Mouse (Mus musculus) spleen, adult 12 weeks (tissue): ENCODE data around the gene C3.

Experiments used
- DNase-seq: peaks from one replicate; pipeline ENCODE4 v3.0.0; 2022; ENCODE audit warnings: low spot score

C3 gene

GRCm38 (mm10) chr17:57228014-57228413 is at the start of gene C3:
Gene C3 (minus strand): TSS chr17:57228136.
- no peak for DNase-seq

DNA sequence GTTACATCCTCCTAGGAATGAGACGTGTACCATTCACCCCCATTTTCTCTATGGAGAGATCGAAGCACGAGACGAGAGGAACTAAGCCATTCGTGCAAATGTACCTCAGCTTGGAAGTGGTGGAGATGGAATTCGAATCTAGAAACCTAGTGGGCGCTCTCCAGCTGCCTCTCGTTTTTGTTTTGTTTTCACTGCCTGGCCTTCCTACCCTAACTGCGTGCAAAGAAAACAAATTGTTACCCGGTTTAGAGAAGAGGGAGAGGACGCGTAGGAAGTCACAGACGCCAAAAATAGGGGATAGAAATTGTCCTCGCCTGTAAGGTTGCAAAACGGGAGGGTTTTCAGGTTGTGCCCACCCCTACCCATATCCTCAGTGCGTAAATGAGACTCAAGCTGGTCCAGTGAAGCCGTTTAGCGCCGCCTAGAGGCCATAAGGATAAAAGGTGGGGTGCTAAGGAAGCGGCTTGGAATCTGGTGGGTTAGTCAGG is 48.7 kb upstream of the C3 start:
- DNase-seq: peak; percentile 46

- no peak for DNase-seq
Observed at GRCm38 (mm10) chr17:57275997-57276351, 48.0 kb upstream of the C3 start.

DNA sequence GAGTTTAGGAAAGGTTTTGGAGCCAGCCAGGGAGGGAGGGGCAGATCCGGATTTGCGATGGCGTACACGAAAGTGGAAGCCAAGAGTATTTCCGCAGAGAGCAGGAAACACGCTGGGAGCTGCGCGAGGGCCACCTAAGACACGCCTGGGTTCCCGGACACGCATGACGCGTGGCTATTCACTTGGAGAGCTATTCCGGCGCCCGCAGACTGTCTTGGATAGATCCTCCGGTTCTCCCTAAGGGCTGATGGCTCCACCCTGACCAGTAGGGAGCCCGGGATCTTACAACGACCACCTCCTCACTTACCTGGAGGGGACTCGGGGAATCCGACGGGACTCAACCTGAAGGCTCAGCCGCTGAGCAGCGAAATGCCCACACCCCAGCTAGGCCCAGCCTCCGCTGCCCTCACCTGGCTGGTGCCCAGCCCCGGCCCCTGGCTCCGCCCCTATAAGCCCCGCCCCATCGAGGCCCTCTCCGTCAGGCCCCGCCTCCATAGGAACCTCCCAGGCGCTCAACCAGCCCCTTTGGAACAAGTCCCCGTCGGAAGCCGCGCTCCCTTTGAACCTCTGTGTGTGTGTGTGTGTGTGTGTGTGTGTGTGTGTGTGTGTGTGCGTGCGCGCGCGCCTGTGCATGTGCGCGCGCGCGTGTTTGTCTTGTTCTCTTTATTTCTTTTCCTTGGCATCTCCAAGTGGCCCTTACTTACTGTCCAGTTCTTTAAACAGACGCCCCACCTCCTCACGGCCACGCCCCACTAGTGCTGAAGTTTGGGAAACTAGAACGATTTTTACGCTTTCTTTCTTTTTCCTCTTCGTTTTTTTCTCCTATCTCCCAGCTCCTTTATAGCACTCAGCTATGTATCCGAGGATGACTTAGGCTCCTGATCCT is 47.4 kb upstream of the C3 start:
- peak; percentile 67 for DNase-seq

DNA sequence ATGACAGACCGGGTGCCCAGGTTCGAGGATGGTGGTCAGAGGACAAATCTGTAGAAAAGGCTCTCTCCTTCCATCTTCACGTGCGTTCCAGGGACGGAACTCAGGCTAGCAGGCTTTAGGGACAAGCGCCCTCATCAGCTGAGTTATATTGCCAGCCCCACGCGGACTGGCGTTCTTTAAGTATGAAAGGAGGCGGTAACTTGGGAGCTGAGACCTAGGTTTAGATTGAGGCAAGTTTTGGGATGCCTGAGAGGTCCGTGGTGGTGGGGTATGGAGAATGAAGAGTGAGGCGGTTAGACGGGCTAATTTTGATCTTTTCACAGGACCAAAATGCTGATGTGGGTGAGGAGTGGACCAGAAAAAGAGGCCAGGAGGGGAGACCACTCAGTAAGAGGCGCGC is 46.8 kb upstream of the C3 start:
- no peak for DNase-seq

DNA sequence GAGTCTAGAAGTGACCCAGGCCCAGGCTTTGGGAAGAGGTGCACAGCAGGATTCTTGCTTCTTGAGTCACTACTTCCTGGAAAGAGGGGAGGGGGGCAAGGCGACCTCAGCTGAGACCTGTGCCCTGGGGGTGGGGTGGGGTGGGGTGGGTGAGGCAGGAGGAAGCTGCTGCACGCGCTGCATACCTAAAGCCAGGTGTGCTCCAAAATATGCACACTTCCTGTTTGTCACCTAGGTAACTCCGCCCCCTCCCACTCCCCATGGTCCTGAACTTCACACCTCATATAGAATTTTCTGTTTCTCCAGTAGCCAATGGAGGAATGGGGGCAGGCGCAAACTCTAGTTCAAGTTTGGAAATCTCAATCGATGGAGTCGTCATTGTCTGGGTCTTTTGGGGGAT is 45.9 kb upstream of the C3 start:
- no peak for DNase-seq

DNA sequence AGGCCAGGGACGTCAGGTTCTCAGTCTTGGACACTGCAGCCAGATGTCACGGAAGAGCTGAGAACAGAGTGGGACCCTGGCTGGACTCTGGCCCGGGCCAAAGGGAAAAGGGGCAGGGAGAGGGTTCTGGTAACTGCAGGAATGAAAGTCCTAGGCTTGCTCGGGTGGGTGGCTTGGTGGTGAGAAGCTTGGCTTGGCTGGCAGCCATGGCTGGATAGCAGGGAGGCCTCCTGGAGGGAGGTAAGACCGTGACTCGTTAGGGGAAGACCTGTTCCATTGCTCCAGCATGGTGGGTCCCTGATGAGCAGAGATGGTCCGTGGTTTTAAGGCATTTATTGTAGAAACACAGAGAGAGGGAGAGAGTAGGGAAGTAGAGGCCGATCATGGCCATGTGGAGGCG is 43.4 kb upstream of the C3 start:
- no peak for DNase-seq

DNA sequence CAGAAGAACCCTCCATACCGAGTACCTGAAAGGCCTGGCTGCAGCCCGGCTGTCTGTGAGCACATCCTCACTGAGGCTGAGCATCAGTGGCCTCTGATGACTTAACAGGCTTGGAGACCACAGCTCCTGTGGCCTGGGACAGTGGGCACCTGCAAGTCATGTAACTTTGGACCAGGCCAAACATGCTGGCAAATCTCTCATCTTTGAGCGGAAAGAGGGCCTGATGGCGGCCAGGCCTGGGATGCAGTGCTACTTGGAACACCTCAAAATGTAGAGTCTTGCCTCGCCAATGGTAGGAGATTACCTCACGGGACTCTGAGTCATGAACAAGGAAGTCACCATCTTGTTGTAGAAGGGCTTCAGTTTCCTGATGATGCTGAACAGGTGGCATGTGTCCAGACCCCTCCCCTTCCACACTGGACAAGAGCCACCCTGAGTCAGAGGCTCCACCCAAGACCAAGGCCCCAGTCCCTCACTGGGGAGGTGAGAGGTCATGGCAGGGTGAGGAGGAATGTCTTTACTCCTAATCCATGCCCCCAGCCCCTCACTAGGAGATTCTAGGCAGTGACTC is 39.7 kb upstream of the C3 start:
- DNase-seq: no peak

DNA sequence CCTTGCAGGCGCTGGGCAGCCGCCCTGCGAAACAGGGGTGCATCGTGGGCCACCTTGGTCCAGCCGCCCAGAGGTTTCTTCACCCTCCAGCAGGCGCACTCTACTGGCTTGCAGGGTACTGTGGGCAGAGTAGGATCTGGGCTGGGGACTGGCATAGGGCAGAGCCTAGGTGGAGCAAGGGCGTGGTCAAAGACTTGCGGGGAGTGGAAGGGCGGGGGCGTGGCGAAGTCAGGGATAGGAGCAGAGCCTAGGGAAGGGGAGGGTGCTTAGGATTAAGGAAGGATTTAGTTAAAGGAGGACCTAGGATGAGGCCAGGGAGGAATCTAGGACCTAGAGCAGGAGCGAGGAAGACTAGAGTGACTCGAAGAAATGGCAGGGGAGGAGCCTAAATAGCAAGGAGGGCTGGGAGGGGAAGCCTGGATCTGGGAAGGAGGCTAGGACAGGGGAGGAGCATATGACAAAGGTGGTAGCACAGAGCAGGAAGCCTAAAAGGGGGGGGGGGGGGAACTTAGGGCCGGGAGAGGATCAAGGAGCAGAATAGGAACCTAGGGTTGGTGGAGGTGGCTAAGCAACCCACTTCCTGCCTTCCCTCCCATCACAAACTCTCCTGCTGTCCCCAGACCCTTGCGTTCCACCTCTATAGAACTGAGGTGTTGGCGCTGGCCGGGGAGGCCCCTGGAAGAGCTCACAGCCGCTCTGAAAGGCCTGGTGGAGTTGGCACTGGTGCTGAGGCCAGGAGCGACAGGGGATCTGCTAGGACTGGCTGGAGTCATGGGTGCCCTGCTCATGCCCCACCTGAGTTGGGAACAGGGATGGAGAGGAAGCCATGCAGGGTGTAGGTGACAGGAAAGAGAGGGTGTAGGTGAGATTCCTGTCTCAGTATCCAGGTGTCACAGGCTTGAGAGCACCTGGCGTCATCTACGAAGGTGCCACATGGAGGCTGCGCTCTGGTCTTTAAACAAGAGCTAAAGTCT is 37.3 kb upstream of the C3 start:
- no peak for DNase-seq

- DNase-seq: no peak
Observed at GRCm38 (mm10) chr17:57264164-57264563, 36.2 kb upstream of the C3 start.

DNA sequence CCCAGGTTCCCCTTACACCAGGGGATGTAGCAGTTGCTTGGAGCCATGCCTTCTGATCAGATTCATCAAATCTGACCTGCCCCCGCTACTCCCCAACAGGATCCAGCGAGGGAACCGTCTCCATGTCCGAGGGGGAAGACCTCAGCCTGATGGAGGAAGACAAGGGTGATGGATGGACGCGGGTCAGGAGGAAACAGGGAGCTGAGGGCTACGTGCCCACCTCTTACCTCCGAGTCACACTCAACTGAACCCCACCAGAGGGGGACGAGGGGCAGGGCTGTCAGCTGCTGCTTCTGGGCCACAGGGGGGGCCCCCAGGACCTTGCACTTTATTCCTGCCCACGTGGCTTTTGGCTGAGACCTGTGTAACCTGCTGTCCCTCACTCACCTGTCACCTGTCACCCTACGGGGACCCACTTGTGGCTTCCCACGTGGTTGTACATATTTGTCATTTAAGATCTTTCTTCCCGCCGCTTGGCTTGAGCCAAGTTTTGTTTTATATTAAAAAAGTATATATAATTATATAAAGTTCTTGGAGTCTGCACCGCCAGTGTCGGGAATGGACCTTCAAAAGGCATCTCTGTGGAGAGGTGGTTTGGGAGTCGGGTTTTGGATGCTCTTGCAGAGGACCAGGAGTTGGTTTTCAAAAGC is 35.1 kb upstream of the C3 start:
- DNase-seq: no peak

- DNase-seq: no peak
Observed at GRCm38 (mm10) chr17:57261796-57262195, 33.9 kb upstream of the C3 start.

DNA sequence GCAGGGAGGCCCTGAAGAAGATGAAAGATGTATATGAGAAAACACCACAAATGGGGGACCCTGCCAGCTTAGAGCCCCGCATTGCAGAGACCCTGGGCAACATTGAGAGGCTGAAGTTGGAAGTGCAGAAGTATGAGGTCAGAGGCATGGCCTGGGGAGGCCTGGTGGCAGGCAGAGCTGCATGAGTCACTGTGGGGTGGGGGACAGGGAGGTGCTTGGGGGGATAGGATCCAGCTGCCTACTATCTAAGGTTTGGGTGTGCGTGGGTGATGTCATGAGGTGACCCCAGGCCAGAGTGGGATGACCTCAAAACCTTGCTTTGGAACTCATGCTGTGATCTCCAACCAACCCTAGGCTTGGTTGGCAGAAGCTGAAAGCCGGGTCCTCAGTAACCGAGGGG is 33.4 kb upstream of the C3 start:
- no peak for DNase-seq

DNA sequence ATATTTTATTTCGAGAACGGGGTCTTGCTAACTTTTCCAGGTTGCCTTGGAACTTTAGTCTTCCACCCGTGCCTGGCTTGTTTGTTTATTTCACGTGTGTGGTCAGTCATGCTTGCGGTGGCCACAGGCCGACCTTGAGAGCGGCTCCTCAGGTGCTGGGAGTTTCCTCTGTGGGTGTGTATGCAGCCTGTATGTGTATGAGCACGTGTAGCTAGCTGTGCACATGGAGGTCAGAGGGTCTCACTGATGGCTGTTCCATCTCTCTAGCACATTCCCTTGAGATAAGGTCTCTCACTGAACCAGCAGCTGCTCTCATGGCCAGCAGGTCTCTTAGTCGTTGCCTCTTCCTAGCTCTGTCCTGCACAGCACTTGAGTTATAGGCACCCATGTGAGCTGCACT is 32.4 kb upstream of the C3 start:
- DNase-seq: no peak

- no peak for DNase-seq
Observed at GRCm38 (mm10) chr17:57259742-57260141, 31.8 kb upstream of the C3 start.

DNA sequence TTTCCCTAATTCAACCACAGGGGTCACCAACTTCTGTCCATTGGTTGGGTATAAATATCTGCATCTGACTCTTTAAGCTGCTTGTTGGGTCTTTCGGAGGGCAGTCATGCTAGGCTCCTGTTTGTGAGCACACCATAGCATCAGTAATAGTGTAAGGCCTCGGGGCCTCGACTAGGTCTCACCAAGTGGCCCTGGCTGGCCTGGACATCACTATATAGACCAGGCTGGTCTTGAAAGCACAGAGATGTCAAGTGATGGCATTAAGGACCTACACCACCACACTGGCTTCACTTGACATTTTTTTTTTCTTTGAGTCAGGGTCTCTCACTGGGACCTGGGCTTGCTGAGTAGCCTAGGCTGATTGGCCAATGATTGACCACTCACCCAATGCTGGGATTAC is 30.3 kb upstream of the C3 start:
- no peak for DNase-seq

GRCm38 (mm10) chr17:57256921-57257485 is 29.1 kb upstream of the C3 start:
- no peak for DNase-seq

- DNase-seq: no peak
Observed at GRCm38 (mm10) chr17:57255354-57255753, 27.4 kb upstream of the C3 start.

- no peak for DNase-seq
Observed at GRCm38 (mm10) chr17:57253306-57253705, 25.4 kb upstream of the C3 start.

- DNase-seq: no peak
Observed at GRCm38 (mm10) chr17:57251431-57251830, 23.5 kb upstream of the C3 start.

DNA sequence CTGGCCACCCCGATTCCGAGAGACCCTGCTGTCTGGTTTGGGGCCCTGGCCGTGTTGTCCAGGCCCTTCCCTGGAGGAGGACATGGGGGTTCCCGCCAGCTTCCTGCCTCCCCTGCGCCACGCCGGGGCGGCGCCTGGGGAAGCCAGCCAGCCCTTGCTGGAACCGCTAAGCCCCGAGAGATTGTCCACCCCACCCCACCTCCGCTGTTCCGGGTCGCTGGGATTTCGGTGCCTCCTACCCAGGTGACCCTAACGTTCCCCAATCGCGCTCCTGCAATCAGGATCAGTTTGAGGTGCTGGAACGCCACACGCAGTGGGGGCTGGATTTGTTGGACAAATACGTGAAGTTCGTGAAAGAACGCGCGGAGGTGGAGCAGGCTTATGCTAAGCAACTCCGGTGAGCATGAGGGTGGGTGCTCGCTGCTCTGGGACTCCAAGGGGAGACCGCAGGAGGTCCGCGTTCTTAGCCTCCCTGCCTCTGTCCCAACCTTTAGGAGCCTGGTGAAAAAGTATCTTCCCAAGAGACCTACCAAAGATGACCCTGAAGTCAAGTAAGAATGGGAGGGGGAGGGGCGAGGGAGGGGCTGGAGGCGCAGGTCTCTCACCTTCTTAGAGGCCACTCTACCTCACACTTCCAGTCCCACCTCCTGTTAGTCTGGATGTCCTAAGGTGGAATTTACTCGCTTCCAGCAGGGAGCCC is 22.7 kb upstream of the C3 start:
- DNase-seq: no peak
